Mouse (Mus musculus): ENCODE data around the gene Tmem143. TPM values are rescaled to one million over a fixed set of nuclear protein-coding genes. Genes with fewer than 3 reads are reported as not detected.
A peak's percentile ranks its signal among the peaks of the same experiment; 100 is the strongest.
"Not testable (repeated sequence)": the region's sequence is repeated elsewhere in the genome, so short reads cannot be mapped to it uniquely, and the experiment has no call there.

Gene Tmem143
- polyA plus RNA-seq, 1 experiment from 2014 or later, result 5.7 TPM

GRCm38 (mm10) chr7:45898125-45898524, 1.4 kb downstream of the Tmem143 start:
- not testable (repeated sequence) for H3K27me3 ChIP-seq (ENCODE audit: low read depth, poor library complexity, severe bottlenecking); H3K9me3 ChIP-seq (replicated peaks); DNase-seq (ENCODE audit: low spot score); H3K36me3 ChIP-seq; H3K27ac ChIP-seq
- 64% methylated on average over 4 of the region's 4 CpGs for WGBS
- Histone ChIP-seq H3K4me3 (peak overlapping the region; percentile 62; the same call in 1 of the 2 replicates), H3K4me1 (peaks cover 21% of the 10 kb centered on the region)

- H3K4me3 ChIP-seq, result no peak overlapping the region
- DNase-seq (ENCODE audit: low spot score), result no peak
- peaks cover 15% of the 10 kb centered on the region for H3K4me1 ChIP-seq
- H3K9me3 ChIP-seq (replicated peaks), result no peaks in the 10 kb centered on the region
- no peak overlapping the region for H3K27ac ChIP-seq
- no peaks in the 10 kb centered on the region for H3K27me3 ChIP-seq (ENCODE audit: low read depth, poor library complexity, severe bottlenecking)
- no peaks in the 10 kb centered on the region for H3K36me3 ChIP-seq
- WGBS, result 56% methylated on average over 5 of the region's 5 CpGs
These were observed 4.8 kb downstream of the Tmem143 start for GRCm38 (mm10) chr7:45901562-45901961.

DNA sequence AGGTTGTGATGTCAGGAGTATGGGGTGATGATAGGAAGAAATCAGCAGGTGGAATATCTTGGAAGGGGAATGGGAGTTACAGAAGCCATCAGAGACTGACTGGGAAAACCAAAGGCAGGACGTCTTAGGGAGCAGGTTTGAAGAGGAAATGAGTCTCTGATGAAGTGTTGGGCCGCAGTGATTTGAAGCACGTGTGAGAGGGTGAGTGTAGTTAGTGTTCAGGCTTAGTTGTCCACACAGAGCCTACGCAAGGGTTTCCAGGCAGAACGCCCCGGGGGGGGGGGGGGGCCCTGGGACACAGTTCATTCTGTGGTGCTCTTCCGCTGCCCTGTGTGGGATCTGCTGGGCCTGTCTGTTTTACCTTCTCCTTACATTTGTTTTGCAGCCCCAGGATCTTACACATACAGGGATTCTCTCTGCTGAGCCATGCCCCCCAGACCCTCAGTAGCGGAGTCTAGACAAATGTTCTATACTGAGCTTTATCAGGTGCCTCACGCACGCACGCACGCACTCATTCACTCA, 5.8 kb downstream of the Tmem143 start:
- peak; percentile 53 for DNase-seq (ENCODE audit: low spot score)
- 78% methylated on average over 12 of the region's 12 CpGs for WGBS
- Histone ChIP-seq H3K4me3 (no peak overlapping the region), H3K27ac (no peak overlapping the region), H3K9me3 (replicated peaks) (no peaks in the 10 kb centered on the region), H3K27me3 (ENCODE audit: low read depth, poor library complexity, severe bottlenecking) (no peaks in the 10 kb centered on the region), H3K36me3 (no peaks in the 10 kb centered on the region), H3K4me1 (peaks cover 11% of the 10 kb centered on the region)

- H3K27ac ChIP-seq, result no peak overlapping the region
- H3K36me3 ChIP-seq, result peaks cover 31% of the 10 kb centered on the region
- 87% methylated on average over 9 of the region's 9 CpGs for WGBS
- no peaks in the 10 kb centered on the region for H3K9me3 ChIP-seq (replicated peaks)
- H3K4me1 ChIP-seq, result peaks cover 4% of the 10 kb centered on the region; the same call in 1 of the 2 replicates
- H3K4me3 ChIP-seq, result no peak overlapping the region
- H3K27me3 ChIP-seq (ENCODE audit: low read depth, poor library complexity, severe bottlenecking), result no peaks in the 10 kb centered on the region
- no peak for DNase-seq (ENCODE audit: low spot score)
These were observed 9.9 kb downstream of the Tmem143 start for GRCm38 (mm10) chr7:45906622-45907021.

DNA sequence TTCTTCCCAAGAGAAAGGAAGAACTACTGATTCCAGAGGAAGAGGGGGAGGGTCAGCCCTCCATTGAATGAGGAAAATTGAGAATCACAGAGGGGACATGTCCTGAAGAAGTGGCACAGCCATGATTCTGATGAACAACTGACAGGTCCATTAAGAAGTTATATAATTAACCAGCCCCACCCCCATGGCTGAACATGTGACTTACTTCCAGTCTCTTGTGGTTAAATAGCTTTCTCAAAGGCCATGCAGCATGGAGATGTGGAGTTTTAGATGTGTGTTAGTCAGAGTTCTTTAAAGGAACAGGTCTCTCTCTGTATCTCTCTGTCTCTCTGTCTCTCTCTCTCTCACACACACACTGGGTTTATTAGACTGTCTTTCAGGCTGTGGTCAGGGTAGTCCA, 11.6 kb downstream of the Tmem143 start:
- DNase-seq (ENCODE audit: low spot score), result no peak
- Histone ChIP-seq H3K4me1 (no peaks in the 10 kb centered on the region), H3K27me3 (ENCODE audit: low read depth, poor library complexity, severe bottlenecking) (no peaks in the 10 kb centered on the region), H3K36me3 (peaks cover 35% of the 10 kb centered on the region), H3K27ac (no peak overlapping the region), H3K4me3 (no peak overlapping the region), H3K9me3 (replicated peaks) (no peaks in the 10 kb centered on the region)

DNA sequence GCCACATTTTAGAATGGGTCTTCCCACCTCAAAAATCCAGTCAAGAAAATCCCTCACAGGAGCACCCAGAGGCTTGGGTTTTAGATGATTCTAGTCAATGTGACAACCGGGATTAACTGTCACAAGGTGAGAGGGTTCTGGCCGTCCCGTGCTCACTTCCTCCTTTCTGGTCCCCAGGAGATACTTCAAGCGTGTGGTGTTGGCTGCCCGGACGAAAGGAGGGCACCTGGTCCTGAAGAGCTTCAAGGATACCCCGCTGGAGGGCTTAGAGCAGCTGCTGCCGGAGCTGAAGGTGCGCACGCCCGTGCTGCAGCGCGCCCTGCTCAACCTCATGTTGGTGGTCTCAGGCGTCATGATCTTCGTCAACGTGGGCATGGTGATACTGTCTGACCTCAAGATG, 12.4 kb downstream of the Tmem143 start:
- Histone ChIP-seq H3K27me3 (ENCODE audit: low read depth, poor library complexity, severe bottlenecking) (no peaks in the 10 kb centered on the region), H3K9me3 (replicated peaks) (no peaks in the 10 kb centered on the region), H3K27ac (0 out of 2 replicates have a peak overlapping the region, but pooled peaks have one; percentile 23), H3K4me3 (no peak overlapping the region), H3K36me3 (peaks cover 39% of the 10 kb centered on the region), H3K4me1 (0 out of 2 replicates have a peak, but pooled peaks cover 3% of the 10 kb centered on the region)
- WGBS, result 93% methylated on average over 16 of the region's 16 CpGs
- DNase-seq (ENCODE audit: low spot score), result no peak

DNA sequence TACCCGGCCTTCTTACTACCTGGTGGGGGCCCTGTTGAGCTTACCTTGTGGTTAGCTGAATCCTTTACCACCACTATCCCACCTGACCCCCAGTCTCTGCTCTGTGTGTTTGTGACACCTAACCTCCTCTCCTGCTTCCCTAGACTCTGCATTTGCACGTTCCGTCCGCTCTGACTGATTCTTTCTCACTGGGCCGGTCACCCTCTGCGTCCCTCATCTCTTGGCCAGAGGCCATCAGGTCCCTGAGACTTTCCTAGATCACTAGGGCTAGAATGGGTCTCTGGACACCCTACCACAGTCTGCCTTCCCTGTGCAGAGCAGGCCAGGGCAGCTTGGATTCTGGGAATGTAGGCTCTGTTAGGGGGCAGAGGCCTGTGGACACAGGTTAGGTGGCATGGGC, 17.3 kb downstream of the Tmem143 start:
- Histone ChIP-seq H3K4me1 (peaks cover 42% of the 10 kb centered on the region), H3K4me3 (no peak overlapping the region), H3K27ac (peak overlapping the region; percentile 57; the same call in 1 of the 2 replicates), H3K9me3 (replicated peaks) (no peaks in the 10 kb centered on the region), H3K36me3 (peaks cover 31% of the 10 kb centered on the region), H3K27me3 (ENCODE audit: low read depth, poor library complexity, severe bottlenecking) (no peaks in the 10 kb centered on the region)
- 88% methylated on average over 6 of the region's 6 CpGs for WGBS
- no peak for DNase-seq (ENCODE audit: low spot score)

- H3K9me3 ChIP-seq (replicated peaks), result no peaks in the 10 kb centered on the region
- no peak overlapping the region for H3K4me3 ChIP-seq
- H3K27ac ChIP-seq, result peak overlapping the region; percentile 57; the same call in 1 of the 2 replicates
- WGBS, result 84% methylated on average over 5 of the region's 5 CpGs
- H3K36me3 ChIP-seq, result peaks cover 21% of the 10 kb centered on the region
- H3K27me3 ChIP-seq (ENCODE audit: low read depth, poor library complexity, severe bottlenecking), result no peaks in the 10 kb centered on the region
- no peak for DNase-seq (ENCODE audit: low spot score)
- H3K4me1 ChIP-seq, result peaks cover 48% of the 10 kb centered on the region
These were observed 18.3 kb downstream of the Tmem143 start for GRCm38 (mm10) chr7:45915011-45915410.

DNA sequence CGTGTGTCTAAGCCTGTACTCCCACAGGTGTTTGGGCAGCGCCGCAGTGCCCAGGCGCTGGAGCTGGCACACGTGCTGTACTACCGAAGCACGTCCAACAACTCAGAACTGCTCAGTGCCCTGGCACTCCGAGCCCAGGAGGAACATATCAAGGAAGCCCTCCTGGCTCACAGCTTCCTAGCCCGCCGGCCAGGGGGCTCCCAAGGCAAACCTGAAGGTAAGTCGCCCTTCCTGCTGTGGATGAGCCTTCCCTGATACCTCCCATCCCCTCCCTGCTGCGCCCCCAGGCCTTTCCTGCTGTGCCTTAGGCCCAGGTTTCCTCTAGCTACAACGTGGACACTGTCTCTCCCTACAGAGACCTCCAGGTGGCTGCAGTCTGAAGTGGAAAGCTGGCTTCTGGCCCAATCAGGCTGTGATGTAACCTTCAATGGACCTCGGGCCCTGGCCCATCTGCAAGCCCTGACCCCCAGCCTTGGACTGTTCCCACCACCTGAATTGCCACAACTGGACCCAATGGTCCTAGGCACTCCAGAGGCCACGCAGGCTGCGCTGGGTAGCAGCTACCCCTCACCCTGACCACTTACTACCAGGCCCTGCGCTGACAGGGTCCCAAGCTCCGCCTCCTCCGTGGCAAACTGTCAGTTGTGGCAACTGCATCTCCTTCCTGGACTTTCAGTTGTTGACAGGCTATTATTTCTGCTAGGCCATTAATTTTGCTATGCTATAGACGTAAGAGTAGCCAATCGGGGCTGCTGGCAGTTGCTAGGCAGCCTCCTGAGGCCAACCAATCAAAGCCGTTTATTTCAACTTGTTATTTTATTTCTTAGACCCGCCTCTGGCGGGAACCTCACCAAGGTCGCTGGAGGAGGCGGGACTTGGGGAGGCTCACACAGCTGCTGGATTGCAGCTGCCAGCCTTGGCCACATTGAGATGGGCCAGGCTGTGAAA, 19.6 kb downstream of the Tmem143 start:
- Histone ChIP-seq H3K36me3 (peaks cover 8% of the 10 kb centered on the region), H3K27me3 (ENCODE audit: low read depth, poor library complexity, severe bottlenecking) (no peaks in the 10 kb centered on the region), H3K4me1 (peaks cover 61% of the 10 kb centered on the region), H3K4me3 (peak overlapping the region; percentile 41), H3K27ac (peak overlapping the region; percentile 85), H3K9me3 (replicated peaks) (no peaks in the 10 kb centered on the region)
- DNase-seq (ENCODE audit: low spot score), result peak; percentile 76
- WGBS, result 37% methylated on average over 26 of the region's 26 CpGs

DNA sequence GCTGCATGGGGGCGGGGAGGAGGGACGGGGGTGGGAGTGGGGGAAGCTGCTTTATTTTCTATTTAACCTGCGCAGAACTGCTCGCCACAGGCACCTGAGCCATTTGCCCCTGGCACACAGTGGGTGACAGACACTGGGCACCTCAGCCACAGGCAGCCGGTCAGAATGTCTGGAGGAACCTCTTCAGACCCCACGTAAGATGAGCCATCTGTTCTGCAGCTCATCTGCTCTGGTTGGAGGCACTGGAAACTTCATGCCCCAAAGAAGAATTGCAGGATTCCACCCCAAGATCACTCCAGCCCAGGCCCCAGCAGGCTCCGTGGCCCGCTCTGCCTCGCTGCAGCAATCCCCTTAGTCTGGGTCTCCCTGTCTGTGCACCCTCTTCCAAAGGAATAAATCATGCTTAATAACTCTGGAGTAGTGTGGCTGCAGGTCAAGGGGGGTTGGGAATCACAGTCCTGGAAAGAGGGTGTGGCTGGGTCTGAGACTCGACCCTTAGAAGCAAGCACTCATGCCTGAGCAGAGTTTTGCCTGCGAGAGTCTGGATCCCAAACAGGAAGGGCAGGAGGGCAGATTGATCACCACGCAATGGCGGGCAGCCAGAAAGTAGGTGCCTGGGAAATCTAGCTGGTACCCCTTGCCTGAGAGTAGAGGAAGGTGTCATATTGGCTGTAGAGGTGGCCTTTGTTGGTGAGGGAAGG, 20.4 kb downstream of the Tmem143 start:
- H3K9me3 ChIP-seq (replicated peaks), result no peaks in the 10 kb centered on the region
- H3K36me3 ChIP-seq, result peaks cover 8% of the 10 kb centered on the region
- peak overlapping the region; percentile 85 for H3K27ac ChIP-seq
- no peak for DNase-seq (ENCODE audit: low spot score)
- H3K4me3 ChIP-seq, result peak overlapping the region; percentile 41
- no peaks in the 10 kb centered on the region for H3K27me3 ChIP-seq (ENCODE audit: low read depth, poor library complexity, severe bottlenecking)
- H3K4me1 ChIP-seq, result peaks cover 67% of the 10 kb centered on the region
- WGBS, result 24% methylated on average over 13 of the region's 13 CpGs

DNA sequence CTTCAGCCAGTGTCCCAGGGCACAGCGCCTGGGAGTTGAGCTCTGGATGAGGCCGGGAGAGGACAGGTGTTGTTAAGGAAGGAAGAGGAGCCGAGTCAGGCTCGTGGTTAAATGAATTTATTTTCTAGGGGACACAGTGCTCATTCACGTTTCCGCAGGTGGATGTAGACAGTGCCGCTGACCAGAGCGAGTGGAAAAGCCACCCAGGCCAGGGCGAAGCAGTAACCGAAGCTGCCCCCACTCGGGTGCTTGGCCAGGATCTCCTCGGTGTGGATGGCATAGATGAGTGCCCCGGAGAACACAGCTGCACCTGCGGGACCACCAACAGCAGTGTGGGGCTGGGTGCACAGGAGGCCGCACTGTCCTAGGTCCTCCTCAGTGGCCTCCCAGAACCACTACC, 21.2 kb downstream of the Tmem143 start:
- WGBS, result 91% methylated on average over 15 of the region's 15 CpGs
- Histone ChIP-seq H3K4me1 (peaks cover 74% of the 10 kb centered on the region), H3K27me3 (ENCODE audit: low read depth, poor library complexity, severe bottlenecking) (no peaks in the 10 kb centered on the region), H3K4me3 (peak overlapping the region; percentile 41), H3K9me3 (replicated peaks) (no peaks in the 10 kb centered on the region), H3K36me3 (peaks cover 8% of the 10 kb centered on the region), H3K27ac (peak overlapping the region; percentile 85)
- no peak for DNase-seq (ENCODE audit: low spot score)

GRCm38 (mm10) chr7:45919083-45919671, 22.4 kb downstream of the Tmem143 start:
- Histone ChIP-seq H3K27ac (peak overlapping the region; percentile 70), H3K4me1 (peaks cover 83% of the 10 kb centered on the region), H3K27me3 (ENCODE audit: low read depth, poor library complexity, severe bottlenecking) (no peaks in the 10 kb centered on the region), H3K9me3 (replicated peaks) (no peaks in the 10 kb centered on the region), H3K4me3 (no peak overlapping the region), H3K36me3 (no peaks in the 10 kb centered on the region; the same call in 1 of the 2 replicates)
- WGBS, result 71% methylated on average over 14 of the region's 14 CpGs
- DNase-seq (ENCODE audit: low spot score), result no peak

Data from limb, embryonic 10.5 days (tissue).